Mouse (Mus musculus): Measurements from ENCODE around the gene Prx.
A peak's percentile ranks its signal among the peaks of the same experiment; 100 is the strongest.

The Prx gene

GRCm38 (mm10) chr7:27552931-27553513 lies 53.9 kb downstream of the Prx start, which contains the start of the genes Pld3 and 2310022A10Rik:
TSS of gene Pld3 (minus strand) at chr7:27553218.
TSS of gene 2310022A10Rik (plus strand) at chr7:27553233.
- TF ChIP-seq GATA4 (IDR thresholded peaks at IDR 0.05; ENCODE audit: insufficient replicate concordance, low read length) = 0 out of 2 replicates have a peak, but pooled peaks have one; percentile 54

- no peak for TF ChIP-seq GATA4 (IDR thresholded peaks at IDR 0.05; ENCODE audit: insufficient replicate concordance, low read length)
These were observed 61.3 kb downstream of the Prx start for GRCm38 (mm10) chr7:27560291-27560887.

- TF ChIP-seq GATA4 (IDR thresholded peaks at IDR 0.05; ENCODE audit: insufficient replicate concordance, low read length) = no peak
These were observed 61.9 kb downstream of the Prx start for GRCm38 (mm10) chr7:27560978-27561377.

Measured in liver, adult (tissue).